Mouse (Mus musculus): ENCODE results near the gene Rtf2.

DNA sequence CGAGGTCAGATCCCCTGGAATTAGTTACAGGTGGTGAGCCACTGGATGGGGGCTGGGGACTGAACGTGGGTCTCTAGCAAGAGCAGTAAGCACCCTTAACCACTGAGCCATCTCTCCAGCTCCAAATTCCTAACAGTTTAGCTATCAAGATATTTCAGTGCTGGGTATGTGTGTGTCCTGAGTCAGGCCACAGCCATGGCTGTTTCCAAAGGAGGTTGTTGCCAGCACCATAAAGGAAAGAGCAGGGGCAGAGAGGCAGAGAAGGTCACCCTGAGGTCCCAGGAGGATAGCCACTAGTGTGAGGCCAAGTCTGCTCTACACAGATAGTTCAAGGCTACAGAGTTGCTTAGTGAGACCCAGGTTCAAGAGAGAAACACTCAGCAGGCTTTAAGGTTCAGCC lies 20.3 kb downstream of the Rtf2 start:
- TF ChIP-seq POLR2A (IDR thresholded peaks at IDR 0.05; ENCODE audit: low read depth, low read length): no peak
- TF ChIP-seq CTCF (IDR thresholded peaks at IDR 0.05; ENCODE audit: borderline replicate concordance, insufficient read depth, low read length): no peak

Measured in embryonic fibroblast, embryonic 13.5 days (primary cell).